ENCODE assay signal across 20 mouse cellular contexts in the genomic region with DNA sequence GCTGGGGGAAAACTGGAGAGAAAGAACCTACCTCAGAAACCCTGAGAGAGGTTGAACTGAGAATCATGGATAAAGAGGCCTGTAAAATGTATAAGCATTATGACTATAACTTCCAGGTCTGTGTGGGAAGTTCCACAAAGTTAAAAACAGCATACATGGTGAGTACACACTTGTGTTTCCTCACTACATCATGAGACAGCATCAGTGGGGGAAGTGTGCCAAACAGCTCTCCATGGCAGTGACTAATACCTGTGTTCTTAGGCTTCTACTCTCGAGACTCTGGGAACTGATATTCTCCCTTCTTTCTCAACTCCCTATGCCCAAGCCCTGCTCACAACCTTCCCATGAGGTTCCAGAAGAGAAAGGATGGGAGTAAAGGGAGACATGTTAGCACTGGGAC. TPM values are rescaled to one million over a fixed set of nuclear protein-coding genes. Genes with fewer than 3 reads are reported as not detected.
"Had no signal": no experiment of that assay in that cellular context is flagged by ENCODE, and none has a peak within 500 bp of the region (broad histone marks: within the 10 kb centered on the region; RNA-seq: fewer than 3 reads in every experiment).

No protein-coding gene starts in this region.

- H3K4me1 ChIP-seq: kidney, embryonic 15.5 days; limb, embryonic 13.5 days; midbrain, embryonic 12.5 days; neural tube, embryonic 13.5 days; stomach, embryonic 15.5 days had no signal

- H3K9me3 ChIP-seq: kidney, embryonic 15.5 days; limb, embryonic 13.5 days; midbrain, embryonic 12.5 days; neural tube, embryonic 13.5 days; stomach, embryonic 15.5 days had no signal

- DNase-seq: kidney, adult 18-20 months; kidney, postnatal 14 days; lung, adult 18-20 months; retina, postnatal 1 day; thymus, postnatal 4 days had no signal

- H3K4me2 ChIP-seq: kidney, embryonic 15.5 days; limb, embryonic 13.5 days; midbrain, embryonic 12.5 days; neural tube, embryonic 13.5 days; stomach, embryonic 15.5 days had no signal

- H3K36me3 ChIP-seq: kidney, embryonic 15.5 days; limb, embryonic 13.5 days; midbrain, embryonic 12.5 days; neural tube, embryonic 13.5 days; stomach, embryonic 15.5 days had no signal

- H3K27ac ChIP-seq: kidney, embryonic 15.5 days; limb, embryonic 13.5 days; liver, embryonic 14.5 days; midbrain, embryonic 12.5 days; neural tube, embryonic 13.5 days; stomach, embryonic 15.5 days had no signal

- H3K4me3 ChIP-seq: kidney, embryonic 15.5 days; limb, embryonic 13.5 days; midbrain, embryonic 12.5 days; neural tube, embryonic 13.5 days; stomach, embryonic 15.5 days had no signal

- H3K9ac ChIP-seq: kidney, embryonic 15.5 days; limb, embryonic 13.5 days; liver, embryonic 14.5 days; midbrain, embryonic 12.5 days; neural tube, embryonic 13.5 days; stomach, embryonic 15.5 days had no signal

- H3K27me3 ChIP-seq: kidney, embryonic 15.5 days; limb, embryonic 13.5 days; midbrain, embryonic 12.5 days; neural tube, embryonic 13.5 days; stomach, embryonic 15.5 days had no signal

- ATAC-seq: midbrain, embryonic 16.5 days had no signal

RNA-seq across cellular contexts. Expression of gene Mcpt1, which starts 1.7 kb away (rescaled TPM):
- total RNA-seq: layer of hippocampus, adult 8-10 months; layer of hippocampus, postnatal 14 days; left cerebral cortex, adult 8-10 months; left cerebral cortex, postnatal 36 days; liver, adult 2 months; megakaryocyte-erythroid progenitor cell, adult 5-6 weeks had no signal
- polyA plus RNA-seq: kidney, embryonic 15.5 days; limb, embryonic 13.5 days; liver, adult 2 months; liver, embryonic 14.5 days; lung, embryonic 16.5 days; midbrain, embryonic 12.5 days; midbrain, embryonic 16.5 days; neural tube, embryonic 13.5 days had no signal

RNA-seq across cellular contexts. Expression of gene Mcpt9, which starts 10.8 kb away (rescaled TPM):
- total RNA-seq: layer of hippocampus, adult 8-10 months; layer of hippocampus, postnatal 14 days; left cerebral cortex, adult 8-10 months; left cerebral cortex, postnatal 36 days; liver, adult 2 months; megakaryocyte-erythroid progenitor cell, adult 5-6 weeks had no signal
- polyA plus RNA-seq: kidney, embryonic 15.5 days; limb, embryonic 13.5 days; liver, adult 2 months; liver, embryonic 14.5 days; lung, embryonic 16.5 days; midbrain, embryonic 12.5 days; midbrain, embryonic 16.5 days; neural tube, embryonic 13.5 days; spleen, adult 2 months; stomach, embryonic 15.5 days had no signal

RNA-seq across cellular contexts. Expression of gene Mcpt2, which starts 22.4 kb away (rescaled TPM):
- total RNA-seq: layer of hippocampus, adult 8-10 months; layer of hippocampus, postnatal 14 days; left cerebral cortex, adult 8-10 months; left cerebral cortex, postnatal 36 days; liver, adult 2 months; megakaryocyte-erythroid progenitor cell, adult 5-6 weeks had no signal
- polyA plus RNA-seq: kidney, embryonic 15.5 days; limb, embryonic 13.5 days; liver, adult 2 months; lung, embryonic 16.5 days; midbrain, embryonic 12.5 days; midbrain, embryonic 16.5 days; neural tube, embryonic 13.5 days had no signal

RNA-seq across cellular contexts. Expression of gene Mcpt4, which starts 42.7 kb away (rescaled TPM):
- total RNA-seq: layer of hippocampus, postnatal 14 days; left cerebral cortex, adult 8-10 months; left cerebral cortex, postnatal 36 days; liver, adult 2 months; megakaryocyte-erythroid progenitor cell, adult 5-6 weeks had no signal
- polyA plus RNA-seq: kidney, embryonic 15.5 days; liver, adult 2 months; midbrain, embryonic 12.5 days; midbrain, embryonic 16.5 days; neural tube, embryonic 13.5 days had no signal
